Mouse (Mus musculus) embryonic fibroblast, embryonic 13.5 days (primary cell): ENCODE measurements around the gene U90926.

Source experiments
- CTCF ChIP-seq: IDR thresholded peaks from 2 replicates; pipeline ENCODE4 v1.5.1; 2011; ENCODE audit warnings: mild to moderate bottlenecking, control low read depth, low read length, moderate library complexity, borderline replicate concordance; ENCODE audit not compliant: insufficient read depth
- POLR2A ChIP-seq: IDR thresholded peaks from 2 replicates; pipeline ENCODE4 v1.6.1; 2011; ENCODE audit warnings: low read depth, mild to moderate bottlenecking, control low read depth, low read length, moderate library complexity

DNA sequence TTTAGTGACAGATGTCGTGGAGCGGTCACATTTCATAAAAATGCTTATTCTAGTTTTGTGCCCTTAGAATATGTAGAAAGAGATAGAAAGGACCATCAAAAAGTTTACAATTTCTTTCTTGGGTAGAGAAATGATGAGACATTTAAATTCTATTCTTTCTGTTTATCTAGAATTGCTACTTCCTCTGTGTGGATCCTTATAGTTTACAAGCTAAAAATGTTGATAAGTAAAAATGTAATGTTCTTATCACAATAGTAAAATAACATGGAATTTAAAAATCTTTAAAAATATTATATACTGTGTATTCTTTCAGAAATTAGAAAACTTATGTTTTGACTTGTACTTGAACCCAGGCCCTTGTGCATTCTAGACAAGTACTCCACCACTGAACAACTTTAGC, 29.7 kb upstream of the U90926 start:
- TF ChIP-seq POLR2A (no peak), CTCF (no peak)
